Mouse (Mus musculus) neutrophil, adult 5-6 weeks (primary cell): ENCODE data around the gene Schip1. TPM values are rescaled to one million over a fixed set of nuclear protein-coding genes. Genes with fewer than 3 reads are reported as not detected.
A peak's percentile ranks its signal among the peaks of the same experiment; 100 is the strongest.

Source experiments
- ATAC-seq: fragments of 151-379, 151-347 bp; 2 replicates; pipeline ENCODE4 v1.8.0; 2017; ENCODE audit warnings: mild to moderate bottlenecking, moderate TSS enrichment; ENCODE audit not compliant: insufficient number of reproducible peaks, poor library complexity, low FRiP score, severe bottlenecking; ENCODE audit errors: extremely low read depth
- total RNA-seq: library from RNA; stranded (forward); fragments of 200-1000 nt; gene quantifications from 2 replicates; pipeline ENCODE4 v1.2.3, GENCODE M21; 2017

Gene Schip1
- total RNA-seq, 1 experiment from 2014 or later, result 0.35 TPM

GRCm38 (mm10) chr3:68610598-68611261 is 546.1 kb downstream of the Schip1 start:
- no peak for ATAC-seq

GRCm38 (mm10) chr3:68615042-68615810 is 550.6 kb downstream of the Schip1 start:
- ATAC-seq, result peak; percentile 51; the same call in 1 of the 2 replicates

GRCm38 (mm10) chr3:68616363-68616762 is 551.8 kb downstream of the Schip1 start:
- no peak for ATAC-seq

GRCm38 (mm10) chr3:68617708-68618107 is 553.1 kb downstream of the Schip1 start:
- ATAC-seq, result no peak

- ATAC-seq, result no peak
Observed at GRCm38 (mm10) chr3:68619097-68619496, 554.5 kb downstream of the Schip1 start.

- ATAC-seq, result no peak
Observed at GRCm38 (mm10) chr3:68621971-68622370, 557.4 kb downstream of the Schip1 start.

GRCm38 (mm10) chr3:68623036-68623435 is 558.4 kb downstream of the Schip1 start:
- ATAC-seq, result no peak

GRCm38 (mm10) chr3:68624471-68624870 is 559.9 kb downstream of the Schip1 start:
- no peak for ATAC-seq

- no peak for ATAC-seq
Observed at GRCm38 (mm10) chr3:68630261-68630660, 565.7 kb downstream of the Schip1 start.

- ATAC-seq, result no peak
Observed at GRCm38 (mm10) chr3:68630821-68631220, 566.2 kb downstream of the Schip1 start.

- ATAC-seq, result no peak
Observed at GRCm38 (mm10) chr3:68632714-68633113, 568.1 kb downstream of the Schip1 start.

GRCm38 (mm10) chr3:68633577-68633976 is 569.0 kb downstream of the Schip1 start:
- peak; percentile 42; the same call in 1 of the 2 replicates for ATAC-seq

GRCm38 (mm10) chr3:68637960-68638359 is 573.4 kb downstream of the Schip1 start:
- ATAC-seq, result 0 out of 2 replicates have a peak, but pooled peaks have one; percentile 30

- ATAC-seq, result no peak
Observed at GRCm38 (mm10) chr3:68638703-68639102, 574.1 kb downstream of the Schip1 start.

- ATAC-seq, result peak; percentile 51
Observed at GRCm38 (mm10) chr3:68642935-68643334, 578.3 kb downstream of the Schip1 start.

GRCm38 (mm10) chr3:68646387-68647130 is 582.0 kb downstream of the Schip1 start:
- ATAC-seq, result peak; percentile 51

- ATAC-seq, result no peak
Observed at GRCm38 (mm10) chr3:68647282-68647681, 582.7 kb downstream of the Schip1 start.

GRCm38 (mm10) chr3:68650251-68650650 is 585.6 kb downstream of the Schip1 start:
- no peak for ATAC-seq

GRCm38 (mm10) chr3:68656607-68657352 is 592.2 kb downstream of the Schip1 start:
- no peak for ATAC-seq
